8 mouse cellular contexts compared by ENCODE assay signal in the genomic region with DNA sequence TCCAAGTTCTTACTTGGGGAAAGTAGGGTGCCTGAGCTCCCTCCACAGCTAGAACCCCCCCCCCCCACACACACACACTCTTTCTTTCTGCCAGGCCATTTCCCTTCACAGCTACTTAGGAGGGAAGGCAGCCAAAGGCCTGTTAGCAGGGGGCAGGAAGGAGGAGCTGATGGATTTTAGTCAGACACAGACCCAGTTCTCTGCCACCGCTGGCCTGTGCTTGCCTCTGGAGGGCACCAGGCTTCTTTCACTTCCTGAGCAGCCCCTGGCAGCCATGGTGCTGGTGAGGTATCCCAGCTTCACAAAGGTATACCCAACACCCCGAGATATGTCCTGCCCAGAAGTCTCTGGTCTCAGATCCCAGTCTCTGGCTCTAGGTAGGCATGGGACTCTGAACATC. TPM values are rescaled to one million over a fixed set of nuclear protein-coding genes. Genes with fewer than 3 reads are reported as not detected.
DNase-seq lines count a peak whose midpoint lies in the region; ATAC-seq and TF ChIP-seq lines count a peak whose summit lies in the region.

No protein-coding gene starts in this region.

- H3K4me1 ChIP-seq in heart, embryonic 13.5 days: peaks cover 36% of the 10 kb centered on the region
- peaks cover 10% of the 10 kb centered on the region; the same call in 1 of the 2 replicates for H3K4me1 ChIP-seq in heart, embryonic 10.5 days
- H3K4me1 ChIP-seq in lung, adult 2 months (ENCODE audit: control insufficient read depth, insufficient read depth, low read length): no peaks in the 10 kb centered on the region
- peaks cover 44% of the 10 kb centered on the region for H3K4me1 ChIP-seq in embryonic facial prominence, embryonic 15.5 days

- 45% methylated on average over 2 of the region's 2 CpGs for whole genome bisulfite sequencing in heart, embryonic 13.5 days
- WGBS in heart, embryonic 10.5 days: 36% methylated on average over 2 of the region's 2 CpGs
- 34% methylated on average over 2 of the region's 2 CpGs for WGBS in lung, adult 2 months
- WGBS in embryonic facial prominence, embryonic 15.5 days: 43% methylated on average over 2 of the region's 2 CpGs

- TF ChIP-seq CTCF in lung, adult 2 months (IDR thresholded peaks at IDR 0.05; ENCODE audit: insufficient read depth, low read length): peak; percentile 12; the same call in 1 of the 2 replicates

- H3K27me3 ChIP-seq in heart, embryonic 13.5 days (replicated peaks): no peaks in the 10 kb centered on the region; the same call in 1 of the 2 replicates
- peaks cover 34% of the 10 kb centered on the region for H3K27me3 ChIP-seq in heart, embryonic 10.5 days (ENCODE audit: insufficient read depth, poor library complexity, severe bottlenecking)
- H3K27me3 ChIP-seq in embryonic facial prominence, embryonic 15.5 days: no peaks in the 10 kb centered on the region

- TF ChIP-seq POLR2A in lung, adult 2 months (IDR thresholded peaks at IDR 0.05; ENCODE audit: borderline replicate concordance, extremely low read depth, low read depth, low read length): no peak

- H3K36me3 ChIP-seq in heart, embryonic 13.5 days: no peaks in the 10 kb centered on the region
- H3K36me3 ChIP-seq in heart, embryonic 10.5 days: no peaks in the 10 kb centered on the region
- H3K36me3 ChIP-seq in embryonic facial prominence, embryonic 15.5 days: no peaks in the 10 kb centered on the region

- H3K9me3 ChIP-seq in heart, embryonic 13.5 days: no peaks in the 10 kb centered on the region
- H3K9me3 ChIP-seq in heart, embryonic 10.5 days: no peaks in the 10 kb centered on the region
- H3K9me3 ChIP-seq in embryonic facial prominence, embryonic 15.5 days (replicated peaks): no peaks in the 10 kb centered on the region

- no peak overlapping the region for H3K27ac ChIP-seq in heart, embryonic 13.5 days (replicated peaks)
- no peak overlapping the region for H3K27ac ChIP-seq in heart, embryonic 10.5 days
- 0 out of 2 replicates have a peak overlapping the region, but pooled peaks have one; percentile 51 for H3K27ac ChIP-seq in embryonic facial prominence, embryonic 15.5 days (replicated peaks)

- no peak for DNase-seq in heart, embryonic 10.5 days (ENCODE audit: low spot score)
- no peak for DNase-seq in lung, adult 2 months
- no peak for DNase-seq in lung, adult 18-20 months
- peak; percentile 85 for DNase-seq in lung, postnatal 10 days
- DNase-seq in kidney, adult 18-20 months: no peak
- no peak for DNase-seq in retina, embryonic 14.5 days (ENCODE audit: low spot score)

- no peak overlapping the region for H3K9ac ChIP-seq in heart, embryonic 13.5 days
- no peak overlapping the region for H3K9ac ChIP-seq in embryonic facial prominence, embryonic 15.5 days

- ATAC-seq in heart, embryonic 13.5 days (ENCODE audit: extremely low read depth, insufficient number of reproducible peaks, low FRiP score, low TSS enrichment): peak; percentile 55; the same call in 1 of the 2 replicates
- ATAC-seq in embryonic facial prominence, embryonic 15.5 days (ENCODE audit: insufficient number of reproducible peaks, low FRiP score, low TSS enrichment, low read depth): peak; percentile 36; the same call in 1 of the 2 replicates

- H3K4me3 ChIP-seq in heart, embryonic 13.5 days: no peak overlapping the region
- no peak overlapping the region for H3K4me3 ChIP-seq in heart, embryonic 10.5 days
- H3K4me3 ChIP-seq in lung, adult 2 months (replicated peaks; ENCODE audit: extremely low read depth, low read depth, low read length): no peak overlapping the region
- no peak overlapping the region for H3K4me3 ChIP-seq in embryonic facial prominence, embryonic 15.5 days (replicated peaks)

- H3K4me2 ChIP-seq in heart, embryonic 13.5 days: no peak overlapping the region
- no peak overlapping the region for H3K4me2 ChIP-seq in embryonic facial prominence, embryonic 15.5 days (replicated peaks)

RNA-seq across cellular contexts. Expression of gene Adamts2, which starts 22.4 kb away (rescaled TPM):
- polyA plus RNA-seq in heart, embryonic 13.5 days (2015; fragmentation: Nextera tagmentation; extraction: Ambion mirVana): 6.7 and 7.0 TPM in 2 replicates
- polyA plus RNA-seq in heart, embryonic 10.5 days (2016; fragmentation: Nextera tagmentation; extraction: Ambion mirVana): 1.4 and 3.9 TPM in 2 replicates
- polyA plus RNA-seq in lung, adult 2 months (2012; rRNA removed): 27.4 and 32.8 TPM in 2 replicates
- 24.6 and 26.6 TPM in 2 replicates for polyA plus RNA-seq in embryonic facial prominence, embryonic 15.5 days (2015; fragmentation: Nextera tagmentation; extraction: Ambion mirVana)
